Comparison of ENCODE assay signal across 8 mouse cellular contexts in the genomic region with DNA sequence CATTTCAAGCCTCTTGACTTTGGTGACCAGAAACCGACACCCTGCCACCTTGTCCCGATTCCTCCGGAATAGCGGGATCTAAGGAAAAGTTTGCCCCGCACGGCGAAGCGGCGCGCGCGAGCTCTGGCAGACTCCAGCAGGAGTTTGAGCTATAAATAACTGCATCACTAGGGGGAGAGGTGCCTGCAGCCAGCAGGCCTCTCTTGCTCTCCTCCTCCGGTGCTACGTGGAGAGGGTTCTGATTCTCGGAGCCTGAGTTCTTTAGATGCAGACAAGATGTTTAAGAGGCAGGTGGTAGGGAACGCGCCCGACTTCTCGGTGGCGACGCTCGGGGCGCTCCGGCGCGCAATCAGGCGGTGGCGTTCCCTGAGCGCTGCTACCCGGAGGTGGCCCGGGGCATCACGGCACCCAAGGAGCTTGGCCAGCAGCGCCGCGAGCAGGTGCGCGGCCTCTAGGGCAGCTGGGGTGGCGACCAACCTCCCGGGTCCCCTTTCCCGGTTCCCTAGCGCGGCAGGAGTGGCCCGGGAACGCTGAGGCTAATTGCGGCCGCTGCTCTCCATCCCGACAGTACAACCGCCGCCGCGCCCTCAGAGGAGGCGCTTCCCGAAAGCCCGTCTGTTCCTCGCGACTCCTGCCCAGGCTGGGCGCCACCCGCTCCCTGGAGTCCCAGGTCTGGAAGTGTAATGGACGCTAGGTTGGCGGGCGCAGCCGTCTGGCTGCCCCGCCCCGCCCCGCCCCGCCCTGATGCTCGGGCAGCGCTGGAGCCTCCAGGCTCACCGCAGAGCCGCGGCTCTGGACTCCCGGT. TPM values are rescaled to one million over a fixed set of nuclear protein-coding genes. Genes with fewer than 3 reads are reported as not detected.
DNase-seq lines count a peak whose midpoint lies in the region; ATAC-seq and TF ChIP-seq lines count a peak whose summit lies in the region.

No protein-coding gene starts in this region.

- H3K4me1 ChIP-seq in intestine, embryonic 14.5 days (replicated peaks; ENCODE audit: control insufficient read depth, insufficient read depth, low read length), result peaks cover 7% of the 10 kb centered on the region; the same call in 1 of the 2 replicates

- peak; percentile 49; the same call in 1 of the 2 replicates for TF ChIP-seq CTCF in brain, embryonic 14.5 days (IDR thresholded peaks at IDR 0.05; ENCODE audit: borderline replicate concordance, extremely low read depth, insufficient read depth, insufficient read length)

- under 1% methylated on average over 71 of the region's 72 CpGs for WGBS in intestine, embryonic 14.5 days

- peak; percentile 95 for DNase-seq in brain, embryonic 14.5 days (ENCODE audit: low read depth)
- peak; percentile 77 for DNase-seq in embryo, embryonic 9.5 days (ENCODE audit: extremely low spot score)
- DNase-seq in gastrocnemius, postnatal 36 days, result peak; percentile 31 to 34
- peak; percentile 83 for DNase-seq in intestine, embryonic 14.5 days (ENCODE audit: low spot score)
- peak; percentile 81 for DNase-seq in left cerebral cortex, postnatal 4 days
- peak; percentile 68 for DNase-seq in right cerebral cortex, postnatal 25 days
- DNase-seq in c-Kit-positive CD71-positive TER-119-positive erythroid progenitor cells, embryonic 14.5 days (ENCODE audit: low spot score), result no peak

- peak overlapping the region; percentile 77 for H3K4me3 ChIP-seq in intestine, embryonic 14.5 days (ENCODE audit: low read depth, low read length)

- peak overlapping the region; percentile 85 for H3K9ac ChIP-seq in intestine, embryonic 14.5 days (ENCODE audit: low read length)

- TF ChIP-seq POLR2A in brain, embryonic 14.5 days (IDR thresholded peaks at IDR 0.05; ENCODE audit: borderline replicate concordance, extremely low read depth, insufficient read depth, insufficient read length, poor library complexity, severe bottlenecking), result no peak

- H3K9me3 ChIP-seq in intestine, embryonic 14.5 days (ENCODE audit: control insufficient read depth, low read length), result no peaks in the 10 kb centered on the region

- H3K36me3 ChIP-seq in intestine, embryonic 14.5 days (ENCODE audit: control insufficient read depth, insufficient read depth, low read length), result 0 out of 2 replicates have a peak, but pooled peaks cover 1% of the 10 kb centered on the region

- H3K27me3 ChIP-seq in intestine, embryonic 14.5 days (replicated peaks; ENCODE audit: control insufficient read depth, insufficient read depth, low read length), result no peaks in the 10 kb centered on the region

- intact Hi-C loops in gastrocnemius, postnatal 36 days (cut with DNase I), result loop anchor here (1.0 kb wide), 1 partner anchor 36 kb away; no protein-coding TSS in a partner anchor
- intact Hi-C loops in left cerebral cortex, postnatal 4 days (cut with DNase I), result loop anchor here (5.0 to 10.0 kb wide), 3 partner anchors 120 to 1883 kb away; no protein-coding TSS in a partner anchor

- H3K4me2 ChIP-seq in intestine, embryonic 14.5 days (ENCODE audit: low read length), result peak overlapping the region; percentile 68

- H3K27ac ChIP-seq in intestine, embryonic 14.5 days (ENCODE audit: low read depth), result peak overlapping the region; percentile 92

- ATAC-seq in intestine, embryonic 14.5 days (replicated peaks; ENCODE audit: low FRiP score, low TSS enrichment, low read depth), result peak; percentile 50
- peak; percentile 34 for ATAC-seq in megakaryocyte-erythroid progenitor cell, adult 5-6 weeks (replicated peaks; ENCODE audit: low FRiP score, low TSS enrichment, poor library complexity, severe bottlenecking)

RNA-seq across cellular contexts. Expression of gene Epha7, which starts 2.1 kb away (rescaled TPM):
- polyA plus RNA-seq in brain, embryonic 14.5 days (2012; rRNA removed), result 21.2 and 35.3 TPM in 2 replicates
- 1 to 10 TPM; 1.5 to 1.6 TPM for total RNA-seq in gastrocnemius, postnatal 36 days (2021)
- 25.8 and 33.7 TPM in 2 replicates for polyA plus RNA-seq in intestine, embryonic 14.5 days (2014; fragmentation: Nextera tagmentation; extraction: Ambion mirVana)
- 100 to 1,000 TPM; 105 to 110 TPM for total RNA-seq in left cerebral cortex, postnatal 4 days (2021)
- 2.3 and 3.2 TPM in 2 replicates for total RNA-seq in megakaryocyte-erythroid progenitor cell, adult 5-6 weeks (2014; fragmentation: Nextera tagmentation)
- total RNA-seq in megakaryocyte-erythroid progenitor cell, adult 5-6 weeks (2017), result 1.8 and 2.8 TPM in 2 replicates

Comparison
In these comparisons a context has a peak if more than half of its experiments do, and no peak if none do; other contexts are left out.
1. RNA of gene Epha7, which starts 2.1 kb away (total RNA-seq): 105 to 110 TPM in left cerebral cortex, postnatal 4 days; 1.8 to 3.2 TPM in megakaryocyte-erythroid progenitor cell, adult 5-6 weeks and 1.5 to 1.6 TPM in gastrocnemius, postnatal 36 days; every median in the first group is over 10 times any median in the second.